Mouse (Mus musculus): ENCODE results near the gene Tnni2. TPM values are rescaled to one million over a fixed set of nuclear protein-coding genes. Genes with fewer than 3 reads are reported as not detected.
"Not testable (repeated sequence)": the region's sequence is repeated elsewhere in the genome, so short reads cannot be mapped to it uniquely, and the experiment has no call there.

Gene Tnni2
- total RNA-seq (2021) (under 1 TPM; 0.62 to 0.63 TPM), polyA plus RNA-seq (2012; rRNA removed) (0.15 TPM in 1 of 2 replicates, not detected in the other)
- long read RNA-seq, result 0 reads

DNA sequence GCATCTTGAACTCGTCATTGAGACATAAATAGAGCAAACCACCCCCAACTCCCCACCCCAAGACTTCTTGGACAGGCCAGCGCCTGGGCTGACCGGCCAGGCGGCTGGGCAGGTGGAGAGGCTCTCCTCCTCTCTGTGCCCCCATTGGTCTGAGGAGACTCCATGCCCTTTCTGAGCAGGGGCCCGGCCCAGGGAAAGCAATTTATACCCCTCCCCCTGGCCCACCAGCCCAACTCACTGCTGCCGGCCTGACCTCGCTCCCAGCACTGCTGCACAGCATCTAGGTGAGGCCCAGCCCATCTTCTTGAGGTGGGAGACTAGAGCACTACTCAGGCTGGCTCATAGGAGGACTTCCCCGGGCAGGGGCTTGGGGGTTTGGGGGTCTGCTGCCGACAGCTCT is at the start of gene Tnni2:
TSS of gene Tnni2 (plus strand) at position 224 of the 400 bp plus-strand sequence.
- no peak for DNase-seq

DNA sequence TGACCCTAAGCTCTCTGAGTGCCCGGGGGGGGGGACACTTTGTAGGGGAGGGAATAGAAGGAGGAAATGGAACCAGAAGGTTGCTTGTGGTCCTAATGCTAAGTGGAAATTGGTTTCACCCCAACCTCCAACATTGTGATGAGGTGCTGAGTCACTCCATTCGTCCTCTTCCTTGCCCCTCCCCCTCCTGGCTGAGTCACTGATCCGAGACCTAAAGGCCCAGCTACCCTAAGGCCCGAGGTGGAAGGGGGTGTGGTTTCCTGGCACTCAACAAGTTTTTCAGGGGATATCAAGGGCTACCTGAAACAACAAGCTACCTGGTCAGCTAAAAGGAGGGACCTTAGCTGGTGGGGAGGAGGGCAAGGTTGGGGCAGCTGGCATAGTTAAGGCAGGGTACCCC is 48.4 kb upstream of the Tnni2 start:
- DNase-seq, result peak; percentile 91

DNA sequence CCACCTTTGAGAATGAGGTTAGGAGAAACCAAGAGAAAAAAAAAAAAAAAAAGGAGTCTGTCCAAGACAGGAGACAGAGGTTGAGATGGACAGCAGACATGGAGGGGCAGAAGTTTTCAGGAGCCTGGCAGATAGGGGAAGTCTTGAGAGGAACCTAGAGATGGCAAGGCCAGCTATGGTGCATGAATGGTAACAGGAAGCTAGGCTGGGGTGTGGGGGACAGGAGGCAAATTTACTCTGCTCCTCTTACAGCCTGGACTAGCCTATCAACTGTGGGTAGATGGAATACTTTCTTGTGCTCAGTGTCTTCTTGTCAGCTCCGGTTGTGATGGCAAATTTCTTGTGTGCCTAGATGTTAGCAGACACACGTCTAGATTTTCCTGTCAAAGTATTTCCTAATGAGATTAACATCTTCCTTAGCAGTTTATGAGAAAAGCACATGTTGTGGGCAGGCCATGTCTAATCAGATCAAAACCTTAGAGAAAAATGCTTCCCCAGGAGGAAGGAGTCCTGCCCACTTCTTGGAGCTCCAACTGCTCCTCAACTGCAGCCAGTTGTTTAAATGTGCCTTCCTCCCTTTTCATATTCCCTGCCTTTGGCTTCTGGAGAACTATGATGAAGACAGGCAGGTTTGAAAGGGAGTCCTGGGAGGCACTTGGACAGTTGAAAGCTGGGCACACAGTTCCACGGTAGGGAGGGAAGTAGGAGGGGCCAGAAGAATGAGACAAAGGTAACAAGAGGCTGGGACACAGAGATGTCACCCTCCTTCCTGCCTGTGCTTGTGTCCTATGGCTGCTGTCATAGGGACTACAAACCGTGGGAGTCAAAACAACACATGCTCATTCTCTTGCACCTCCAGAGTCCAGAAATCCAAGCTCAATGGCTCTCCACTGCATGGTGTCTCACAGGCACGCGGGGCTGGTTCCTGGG is 47.1 kb upstream of the Tnni2 start:
- no peak for DNase-seq

DNA sequence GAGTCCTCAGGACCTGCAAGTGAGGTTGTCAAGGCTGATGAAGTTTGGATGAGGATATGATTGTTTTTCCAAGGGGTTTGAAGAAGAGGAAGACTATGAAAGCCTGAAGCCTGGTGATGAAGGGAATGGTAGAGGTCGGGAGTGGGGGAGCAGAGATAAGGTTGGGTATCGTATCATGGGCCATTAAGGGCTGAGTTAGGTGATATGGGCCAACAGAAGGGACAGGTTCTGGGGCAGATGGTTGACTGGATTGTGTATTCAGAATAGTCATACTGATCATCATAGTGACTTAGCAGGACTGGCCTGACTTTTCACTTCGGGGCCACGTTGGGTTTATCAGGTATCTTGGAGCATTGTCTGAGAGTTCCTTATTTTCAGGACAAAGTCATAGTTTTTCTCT is 46.1 kb upstream of the Tnni2 start:
- no peak for DNase-seq

DNA sequence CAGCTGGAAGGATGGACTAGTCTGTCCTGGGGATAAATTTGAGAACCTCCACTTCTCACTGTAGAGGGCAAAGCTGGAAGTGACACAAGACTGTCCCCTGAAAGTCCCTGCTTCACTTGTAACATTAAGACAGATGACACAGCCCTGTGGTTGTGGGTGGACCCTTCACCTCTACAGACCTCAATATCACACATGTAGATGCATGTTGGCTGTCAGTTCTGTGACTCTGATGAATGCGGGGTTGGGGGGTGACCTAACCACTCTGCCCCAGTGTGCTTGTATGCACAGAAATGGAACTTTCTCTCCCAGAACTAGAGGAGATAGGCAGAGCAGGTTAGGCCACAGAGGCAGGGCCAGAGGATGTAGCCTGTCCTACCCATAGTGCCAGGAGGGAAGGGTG is 45.0 kb upstream of the Tnni2 start:
- DNase-seq, result no peak

DNA sequence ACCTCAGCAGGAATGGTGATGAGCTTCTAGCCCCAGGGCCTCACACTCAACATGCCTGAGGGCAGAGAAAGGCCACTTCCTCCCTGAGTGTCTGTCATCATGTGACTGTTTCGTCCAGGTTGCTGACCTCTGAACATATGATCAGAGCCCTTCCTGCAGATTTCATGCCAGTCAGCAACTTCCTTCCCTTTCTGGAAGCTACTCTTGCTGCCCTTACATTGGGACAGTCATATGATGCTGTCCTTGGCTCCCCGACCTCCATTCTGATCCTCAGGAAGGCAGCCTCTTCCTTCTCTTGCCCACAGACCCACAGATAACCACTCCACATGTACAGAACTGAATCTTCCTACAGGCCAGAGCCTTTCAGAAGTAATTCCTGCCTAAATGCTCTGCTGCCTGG is 43.6 kb upstream of the Tnni2 start:
- peak; percentile 48 for DNase-seq

DNA sequence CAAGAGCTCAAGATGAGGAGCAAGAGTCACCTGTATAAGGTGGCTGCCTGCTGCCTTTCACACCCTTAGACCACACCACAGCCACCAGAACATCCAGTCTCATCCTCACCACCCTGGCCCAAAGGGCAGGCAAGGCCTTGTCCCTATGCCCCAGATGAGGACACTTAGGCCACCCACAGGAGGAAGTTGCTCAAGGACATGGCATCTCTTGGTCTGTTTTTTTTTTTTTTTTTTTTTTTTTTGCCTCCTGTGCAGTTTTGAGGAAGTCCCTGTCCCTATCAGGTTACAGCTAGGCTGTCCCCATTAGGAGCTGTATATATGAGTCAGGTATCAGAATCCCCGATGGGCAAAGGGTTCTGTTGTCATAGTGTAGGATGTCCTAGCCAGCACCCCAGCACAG is 42.4 kb upstream of the Tnni2 start:
- no peak for DNase-seq

DNA sequence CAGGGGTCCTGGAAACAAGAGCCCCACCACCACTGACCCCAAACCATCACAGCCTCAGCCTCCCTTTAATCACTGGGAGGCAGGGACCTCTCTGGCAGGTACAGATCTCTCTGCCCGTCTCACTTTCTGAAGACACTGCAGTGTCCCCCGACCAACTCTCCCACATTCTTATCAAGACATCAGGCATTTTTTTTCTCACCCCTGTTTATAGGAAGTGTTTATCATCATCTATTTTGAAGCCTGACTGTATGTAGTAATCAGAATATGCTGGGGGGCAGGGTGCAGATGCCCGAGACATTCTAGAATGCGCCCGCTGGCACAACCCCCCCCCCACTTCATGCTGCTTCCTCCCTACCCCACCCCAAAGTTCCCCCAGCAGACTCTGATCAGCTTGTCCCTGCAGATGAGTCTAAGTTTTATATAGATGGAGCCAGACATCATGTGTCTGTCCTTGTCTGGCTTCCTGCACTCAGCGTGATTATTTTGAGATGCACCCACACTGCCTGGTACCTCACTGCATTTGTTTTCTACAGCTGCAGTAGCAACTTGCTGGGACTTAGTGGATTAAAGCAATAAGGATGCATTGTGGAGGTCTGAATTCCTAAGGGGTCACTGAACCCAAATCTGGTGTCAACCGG is 41.4 kb upstream of the Tnni2 start:
- no peak for DNase-seq

DNA sequence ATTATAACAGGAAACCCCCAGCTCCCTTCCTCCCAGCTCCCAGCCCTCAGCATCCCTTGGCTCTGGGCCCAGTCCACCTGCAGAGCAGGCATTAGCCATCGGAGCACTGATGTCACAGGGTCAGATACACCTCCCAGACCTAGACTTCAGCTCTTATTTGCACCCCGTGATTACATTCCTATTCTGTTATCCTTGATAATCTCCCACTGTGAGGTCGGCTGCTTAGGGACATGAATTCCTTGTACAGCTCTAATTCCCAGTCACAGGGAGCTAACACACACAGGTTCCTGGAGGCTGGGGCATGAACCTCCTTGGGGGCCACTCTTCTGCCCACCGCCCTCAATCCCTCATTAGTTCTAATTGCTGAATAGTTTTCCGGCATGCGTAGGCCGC is 40.9 kb upstream of the Tnni2 start:
- DNase-seq, result no peak

DNA sequence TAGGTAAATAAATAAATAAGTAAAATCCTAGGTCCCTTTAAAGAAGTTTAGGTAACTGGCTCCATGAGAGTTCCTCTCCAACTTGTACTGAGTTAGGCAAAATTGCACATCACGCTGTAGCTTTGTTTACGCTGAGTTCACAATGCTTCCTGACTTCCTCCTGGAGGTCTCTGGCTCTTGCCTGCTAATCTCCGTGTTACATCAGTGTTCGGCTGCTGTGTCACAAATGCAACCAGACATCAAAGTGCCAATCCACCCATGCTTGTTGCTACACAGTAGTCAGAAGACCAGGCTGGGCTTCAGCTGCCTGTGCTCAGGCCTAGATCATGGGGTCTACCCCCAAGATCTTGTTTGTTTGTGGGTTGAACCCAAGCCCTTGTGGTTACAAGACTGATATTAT is 38.0 kb upstream of the Tnni2 start:
- no peak for DNase-seq

DNA sequence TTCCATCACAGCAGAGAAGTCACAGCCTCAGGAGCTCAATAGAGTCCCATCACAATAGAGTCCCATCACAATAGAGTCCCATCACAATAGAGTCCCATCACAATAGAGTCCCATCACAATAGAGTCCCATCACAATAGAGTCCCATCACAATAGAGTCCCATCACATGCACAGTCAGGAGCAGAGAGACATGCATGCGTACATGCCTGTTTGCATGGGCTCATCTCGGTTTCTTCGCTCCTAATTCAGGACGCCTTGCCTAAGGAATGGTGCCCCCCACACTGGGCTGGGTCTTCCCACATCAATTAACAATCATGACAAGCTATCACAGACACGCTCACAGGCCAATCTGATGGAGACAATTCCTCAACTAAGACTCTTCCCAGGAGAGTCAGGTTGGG is 36.5 kb upstream of the Tnni2 start:
- not testable (repeated sequence) for DNase-seq

DNA sequence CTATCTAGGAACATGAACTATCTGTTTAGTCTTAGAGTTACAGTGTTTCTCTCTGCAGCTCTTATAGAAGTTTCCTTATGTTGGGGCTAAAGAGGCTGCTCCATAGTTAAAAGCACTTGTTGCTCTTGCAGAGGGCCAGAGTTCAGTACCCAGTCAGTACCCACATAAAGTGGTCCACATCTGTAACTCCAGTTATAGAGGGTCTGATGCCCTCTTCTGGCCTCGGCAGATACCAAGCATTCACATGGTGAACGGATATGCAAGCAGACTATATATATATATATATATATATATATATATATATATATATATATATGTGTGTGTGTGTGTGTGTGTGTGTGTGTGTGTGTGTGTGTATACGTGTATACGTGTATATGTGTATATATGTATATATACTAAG is 33.7 kb upstream of the Tnni2 start:
- no peak for DNase-seq

DNA sequence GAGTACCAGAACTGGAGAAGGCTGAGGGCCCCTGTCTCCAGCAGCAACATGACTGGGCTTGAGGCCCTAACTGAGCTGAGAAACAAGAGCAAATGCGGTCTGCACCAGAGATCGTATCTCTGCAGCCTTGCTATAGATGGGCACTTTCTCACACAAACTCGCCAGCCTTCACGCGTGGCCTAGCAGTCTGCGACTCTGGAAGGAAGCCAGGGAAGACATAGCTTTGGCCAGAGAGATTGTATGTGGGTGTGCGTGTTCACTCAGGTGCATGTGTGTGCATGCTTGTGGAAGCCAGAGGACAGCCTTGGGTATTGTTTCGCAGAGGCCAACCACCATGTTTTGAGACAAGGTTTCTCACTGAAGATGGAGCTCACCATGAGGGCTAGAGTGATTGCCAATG is 32.9 kb upstream of the Tnni2 start:
- DNase-seq, result no peak

DNA sequence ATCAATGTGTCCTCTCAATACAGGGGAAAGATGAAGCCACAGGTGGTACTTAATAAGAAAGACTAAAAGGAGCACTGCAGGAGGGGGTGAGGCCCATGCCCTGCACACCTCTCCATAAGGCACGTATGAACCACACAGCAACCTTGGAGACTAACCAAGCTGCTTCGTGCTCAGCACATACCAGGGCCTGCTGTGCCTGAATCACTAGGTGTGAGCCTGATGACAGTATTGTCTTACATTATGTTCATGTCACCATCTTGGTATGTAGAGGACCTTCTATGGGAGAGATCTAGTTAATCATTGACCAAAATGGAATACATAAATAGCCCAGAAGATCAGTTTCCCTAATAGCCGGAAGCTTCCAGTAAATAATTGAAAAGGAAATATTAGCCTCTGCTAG is 32.0 kb upstream of the Tnni2 start:
- no peak for DNase-seq

DNA sequence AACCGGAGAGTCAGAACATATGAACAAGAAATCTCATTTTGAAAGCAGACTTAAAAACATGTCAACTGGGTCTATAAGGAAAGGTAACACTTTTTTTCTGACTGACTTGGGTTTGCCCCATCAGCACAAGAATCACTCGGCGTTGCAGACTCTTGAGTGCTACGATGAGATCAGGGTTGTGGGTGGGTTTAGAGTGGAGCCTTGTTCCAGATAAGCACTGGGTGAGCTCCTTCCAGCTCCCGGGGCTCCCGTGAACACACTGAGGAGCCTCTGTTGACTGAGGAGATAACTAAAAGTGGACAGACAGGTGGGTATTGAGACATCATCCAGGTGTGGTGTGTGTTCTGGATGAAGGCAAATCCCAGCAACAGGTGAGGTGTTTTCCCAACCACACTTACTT is 28.3 kb upstream of the Tnni2 start:
- DNase-seq, result no peak

DNA sequence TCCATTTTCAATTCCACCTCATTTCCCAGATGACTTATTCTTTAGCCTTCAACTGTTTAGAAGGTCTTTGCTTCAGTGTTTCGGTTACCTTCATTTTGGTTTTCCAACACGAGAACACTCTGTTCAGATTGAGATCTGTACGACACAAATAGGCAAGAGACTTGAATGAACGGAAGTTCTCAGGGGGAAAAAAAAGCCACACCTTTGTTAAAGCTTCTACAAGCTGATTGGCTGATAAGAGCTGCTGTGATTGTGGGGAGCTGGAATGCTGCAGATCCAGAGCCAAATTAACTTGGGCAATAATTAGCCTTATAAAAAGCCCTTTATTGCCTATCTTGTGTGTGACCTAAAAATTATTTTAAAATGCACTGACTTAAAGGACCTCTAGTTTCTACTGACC is 26.3 kb upstream of the Tnni2 start:
- DNase-seq, result no peak

DNA sequence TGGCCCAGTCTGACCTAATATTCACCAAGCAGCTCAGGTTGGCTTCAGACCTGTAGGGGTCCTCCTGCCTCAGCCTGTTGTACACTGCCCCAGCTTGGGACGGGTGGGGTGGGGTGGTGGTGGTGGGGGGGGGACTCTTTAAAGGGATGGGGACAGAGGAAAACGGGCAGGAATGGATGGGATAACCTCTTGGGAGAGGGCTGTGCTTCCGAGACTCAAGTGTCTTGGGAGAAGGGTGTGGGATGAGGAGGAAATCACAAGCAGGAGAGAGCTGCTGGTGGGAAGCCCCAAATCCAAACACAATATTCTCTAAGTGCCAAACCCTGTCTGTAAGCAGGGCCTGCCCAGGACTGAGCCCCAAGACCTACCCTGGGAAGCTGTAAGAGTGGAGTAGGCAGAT is 25.4 kb upstream of the Tnni2 start:
- no peak for DNase-seq

DNA sequence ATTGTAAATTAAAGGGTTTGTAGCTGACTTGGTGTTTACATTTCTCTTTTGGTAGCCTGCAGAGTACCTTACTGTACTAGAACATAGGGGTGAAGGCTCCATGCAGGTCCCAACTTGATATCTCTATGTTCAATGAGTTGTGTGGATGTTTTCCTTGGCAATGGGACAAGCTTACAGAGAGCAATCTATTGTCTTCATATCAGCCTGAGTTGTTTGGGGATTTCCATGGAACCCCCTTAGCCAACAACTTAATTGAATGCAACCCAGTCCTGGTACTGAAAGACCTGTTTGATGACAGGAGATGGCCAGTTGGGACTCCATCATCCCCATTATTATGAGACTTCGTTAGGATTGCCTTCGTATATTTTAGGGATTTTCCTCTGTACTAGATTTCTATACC is 23.6 kb upstream of the Tnni2 start:
- no peak for DNase-seq

DNA sequence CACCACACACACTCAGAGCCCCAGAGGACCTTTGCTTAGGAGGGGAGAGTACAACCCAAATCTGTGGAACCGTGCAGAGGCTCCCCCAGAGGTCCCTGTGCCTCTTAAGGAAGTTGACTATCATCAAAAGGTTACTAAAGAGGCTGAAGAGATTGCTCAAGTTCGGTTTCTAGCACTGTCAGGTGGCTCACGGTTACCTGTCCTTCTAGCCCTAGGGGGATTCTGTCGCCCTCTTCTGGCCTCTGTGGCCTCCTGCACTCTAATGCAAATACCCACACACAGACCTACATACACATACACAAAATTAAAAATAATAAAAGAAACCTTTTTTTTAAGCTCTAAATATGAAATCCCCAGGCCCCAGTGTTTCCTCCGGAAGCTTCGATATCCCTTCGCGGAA is 22.9 kb upstream of the Tnni2 start:
- no peak for DNase-seq

DNA sequence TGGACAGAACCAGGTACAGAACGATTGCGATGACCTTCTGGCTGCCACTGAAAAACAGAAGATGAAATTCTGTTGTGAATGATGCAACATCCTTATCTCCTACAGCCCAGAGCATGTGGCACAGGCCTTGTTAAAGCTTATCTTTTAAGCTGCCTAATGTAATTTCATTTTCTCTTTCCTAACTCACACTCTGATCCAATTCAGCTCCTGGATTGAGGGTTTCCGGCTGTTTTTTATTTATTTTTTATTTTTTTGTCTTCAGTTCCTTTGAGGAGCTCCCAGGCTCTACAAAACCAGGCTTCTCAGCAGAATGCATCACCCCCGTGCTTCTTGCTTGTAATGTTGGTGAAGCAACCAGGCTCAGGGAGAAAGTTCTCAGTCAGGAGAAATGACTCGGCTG is 21.7 kb upstream of the Tnni2 start:
- DNase-seq, result no peak

DNA sequence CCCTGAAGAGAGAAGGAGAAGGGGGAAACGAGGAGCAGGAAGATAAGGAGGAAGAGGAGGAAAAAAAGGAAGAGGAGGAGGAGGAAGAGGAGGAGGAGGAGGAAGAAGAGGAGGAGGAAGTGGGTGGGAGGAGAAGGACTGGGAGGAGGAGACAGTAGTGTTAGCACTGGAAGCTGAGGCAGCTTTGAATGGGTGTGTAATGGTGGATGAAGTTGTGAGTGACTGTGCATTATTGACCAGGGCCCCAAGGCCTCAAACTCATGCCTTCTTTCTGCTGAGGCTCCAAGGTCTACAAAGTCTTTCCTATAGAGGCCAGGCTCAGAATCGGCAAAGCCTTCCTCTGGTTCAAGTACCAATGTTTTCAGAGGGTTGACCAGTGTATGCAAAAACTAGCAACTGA is 19.8 kb upstream of the Tnni2 start:
- DNase-seq, result no peak

DNA sequence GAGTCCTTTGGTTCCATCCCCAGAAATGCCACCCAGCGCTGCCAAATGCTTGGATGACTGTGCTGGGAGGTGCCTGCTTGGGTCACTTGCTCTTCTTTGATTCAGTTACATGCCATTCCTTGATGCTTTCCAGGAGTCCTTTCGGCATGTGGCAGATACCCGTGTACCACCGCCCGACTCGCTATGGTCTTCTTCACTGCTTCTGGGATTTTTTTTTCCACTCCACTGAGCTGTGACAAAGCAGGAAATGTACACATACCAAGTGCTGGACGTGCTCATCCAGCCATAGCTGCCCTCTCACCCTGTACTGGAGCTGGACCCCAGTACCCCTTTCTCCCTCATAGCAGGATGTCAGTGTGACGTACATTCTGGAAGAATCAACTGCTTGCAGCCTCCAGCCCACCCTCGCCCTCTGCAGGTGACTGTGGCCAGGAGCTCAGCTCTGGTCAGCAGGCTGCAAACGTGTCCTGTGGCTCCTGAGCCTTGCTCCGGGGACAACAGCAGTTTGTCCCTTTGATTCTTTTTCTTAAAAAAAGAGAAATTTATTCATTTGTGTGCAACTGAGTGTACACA is 15.9 kb upstream of the Tnni2 start:
- DNase-seq, result no peak

DNA sequence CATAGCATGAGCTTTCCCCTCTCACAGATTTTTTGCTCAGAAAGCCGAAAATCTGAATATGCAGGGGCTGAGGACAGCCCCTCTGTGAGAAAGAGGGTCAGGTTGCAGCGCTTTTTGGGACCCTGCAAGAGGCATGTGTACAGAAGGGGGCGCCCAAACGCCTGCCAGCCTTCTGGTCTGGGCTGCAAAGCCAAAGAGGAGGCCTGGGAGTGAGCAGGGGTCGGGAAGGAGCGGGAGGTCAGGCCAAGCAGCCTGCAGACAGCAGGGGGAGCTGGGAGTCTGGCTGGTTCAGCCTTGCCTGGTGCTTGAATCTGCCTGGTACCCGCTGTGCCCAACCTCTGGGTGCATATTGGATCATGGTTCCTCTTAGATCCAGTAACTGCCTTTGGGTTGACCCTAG is 13.4 kb upstream of the Tnni2 start:
- no peak for DNase-seq

Data from adrenal gland, adult 2 months (tissue).